Mouse (Mus musculus) hindbrain, embryonic 10.5 days (tissue): ENCODE results near the gene Ndrg3. TPM values are rescaled to one million over a fixed set of nuclear protein-coding genes. Genes with fewer than 3 reads are reported as not detected.

Experiments used
- DNase-seq: peaks from one replicate; pipeline ENCODE4 v3.0.0-alpha.2; 2017; ENCODE audit warnings: low spot score
- H3K27ac ChIP-seq: fragments of 300-500 bp; sonication (generic); 2 replicates; pipeline ENCODE4 v1.5.1; 2016; ENCODE audit warnings: mild to moderate bottlenecking, moderate library complexity
- H3K27me3 ChIP-seq: fragments of 300-500 bp; sonication (generic); 2 replicates; pipeline ENCODE4 v1.6.1; 2016; ENCODE audit warnings: mild to moderate bottlenecking; ENCODE audit not compliant: poor library complexity, insufficient read depth, severe bottlenecking
- H3K36me3 ChIP-seq: fragments of 300-500 bp; sonication (generic); 2 replicates; pipeline ENCODE4 v1.6.1; 2016; ENCODE audit warnings: mild to moderate bottlenecking, moderate library complexity
- H3K4me1 ChIP-seq: fragments of 300-500 bp; sonication (generic); replicated peaks from 2 replicates; pipeline ENCODE4 v1.6.1; 2016; ENCODE audit warnings: mild to moderate bottlenecking
- H3K4me3 ChIP-seq: fragments of 300-500 bp; sonication (generic); 2 replicates; pipeline ENCODE4 v1.5.1; 2016; ENCODE audit warnings: mild to moderate bottlenecking, moderate library complexity
- H3K9me3 ChIP-seq: fragments of 300-500 bp; sonication (generic); 2 replicates; pipeline ENCODE4 v1.6.1; 2016; ENCODE audit warnings: mild to moderate bottlenecking, moderate library complexity
- WGBS: fragments of 180-500 bp; shearing (Covaris S2); methylation state at CpG from one replicate; pipeline ENCODE4 v1.1.7; 2016; 5-methylcytosine and 5-hydroxymethylcytosine counted together
- polyA plus RNA-seq: library from polyadenylated mRNA; unstranded; fragments of >200 nt; fragmentation: Nextera tagmentation; extraction: Ambion mirVana; gene quantifications from 2 replicates; pipeline ENCODE4 v1.2.1, GENCODE M21; 2016

The Ndrg3 gene
- polyA plus RNA-seq, 1 experiment from 2014 or later: 49.3 TPM

GRCm38 (mm10) chr2:157016529-157017270 is 24.8 kb upstream of the Ndrg3 start:
- Histone ChIP-seq H3K27me3 (no peaks in the 10 kb centered on the region), H3K9me3 (no peaks in the 10 kb centered on the region), H3K4me3 (no peak overlapping the region), H3K4me1 (no peaks in the 10 kb centered on the region), H3K27ac (no peak overlapping the region), H3K36me3 (peaks cover 93% of the 10 kb centered on the region)
- 88% methylated on average over 18 of the region's 18 CpGs for WGBS
- no peak for DNase-seq

GRCm38 (mm10) chr2:157012341-157012740 is 20.5 kb upstream of the Ndrg3 start:
- no peak for DNase-seq
- 89% methylated on average over 6 of the region's 6 CpGs for WGBS
- no peaks in the 10 kb centered on the region for H3K9me3 ChIP-seq
- H3K4me1 ChIP-seq: peaks cover 19% of the 10 kb centered on the region
- no peak overlapping the region for H3K4me3 ChIP-seq
- no peak overlapping the region for H3K27ac ChIP-seq
- no peaks in the 10 kb centered on the region for H3K27me3 ChIP-seq
- peaks cover 49% of the 10 kb centered on the region for H3K36me3 ChIP-seq

GRCm38 (mm10) chr2:157010634-157011310 is 18.9 kb upstream of the Ndrg3 start:
- Histone ChIP-seq H3K9me3 (no peaks in the 10 kb centered on the region), H3K27me3 (no peaks in the 10 kb centered on the region), H3K4me1 (peaks cover 33% of the 10 kb centered on the region), H3K4me3 (no peak overlapping the region), H3K27ac (peak overlapping the region; percentile 40; the same call in 1 of the 2 replicates), H3K36me3 (peaks cover 33% of the 10 kb centered on the region)
- 55% methylated on average over 11 of the region's 11 CpGs for WGBS
- DNase-seq: no peak

- H3K4me3 ChIP-seq: no peak overlapping the region
- peaks cover 36% of the 10 kb centered on the region for H3K4me1 ChIP-seq
- H3K27me3 ChIP-seq: no peaks in the 10 kb centered on the region
- peaks cover 29% of the 10 kb centered on the region for H3K36me3 ChIP-seq
- H3K27ac ChIP-seq: no peak overlapping the region
- no peak for DNase-seq
- no peaks in the 10 kb centered on the region for H3K9me3 ChIP-seq
Observed at GRCm38 (mm10) chr2:157010121-157010520, 18.3 kb upstream of the Ndrg3 start.

- no peak overlapping the region for H3K4me3 ChIP-seq
- H3K27ac ChIP-seq: no peak overlapping the region
- H3K27me3 ChIP-seq: no peaks in the 10 kb centered on the region
- peaks cover 36% of the 10 kb centered on the region for H3K4me1 ChIP-seq
- no peak for DNase-seq
- no peaks in the 10 kb centered on the region for H3K9me3 ChIP-seq
- H3K36me3 ChIP-seq: peaks cover 29% of the 10 kb centered on the region
Observed at GRCm38 (mm10) chr2:157008509-157008908, 16.7 kb upstream of the Ndrg3 start.

- no peaks in the 10 kb centered on the region for H3K27me3 ChIP-seq
- DNase-seq: no peak
- H3K4me3 ChIP-seq: peak overlapping the region; percentile 87
- no peaks in the 10 kb centered on the region for H3K9me3 ChIP-seq
- peaks cover 36% of the 10 kb centered on the region for H3K4me1 ChIP-seq
- peaks cover 29% of the 10 kb centered on the region for H3K36me3 ChIP-seq
- peak overlapping the region; percentile 92 for H3K27ac ChIP-seq
- 37% methylated on average over 5 of the region's 5 CpGs for WGBS
Observed at GRCm38 (mm10) chr2:157007234-157007596, 15.4 kb upstream of the Ndrg3 start.

- peak; percentile 89 for DNase-seq
- peaks cover 36% of the 10 kb centered on the region for H3K4me1 ChIP-seq
- H3K36me3 ChIP-seq: peaks cover 33% of the 10 kb centered on the region
- H3K9me3 ChIP-seq: no peaks in the 10 kb centered on the region
- H3K27ac ChIP-seq: peak within 1 kb of the TSS; percentile 92
- H3K27me3 ChIP-seq: no peaks in the 10 kb centered on the region
- peak within 1 kb of the TSS; percentile 87 for H3K4me3 ChIP-seq
- WGBS: under 1% methylated on average over 56 of the region's 56 CpGs
Observed at GRCm38 (mm10) chr2:157006511-157007233, 14.8 kb upstream of the Ndrg3 start, which contains the start of gene Dsn1. Gene Dsn1 (minus strand): TSS chr2:157007154.

GRCm38 (mm10) chr2:157002321-157002720 is 10.5 kb upstream of the Ndrg3 start:
- Histone ChIP-seq H3K36me3 (peaks cover 76% of the 10 kb centered on the region), H3K27ac (no peak overlapping the region), H3K4me1 (peaks cover 17% of the 10 kb centered on the region), H3K27me3 (no peaks in the 10 kb centered on the region), H3K9me3 (no peaks in the 10 kb centered on the region), H3K4me3 (no peak overlapping the region)
- 91% methylated on average over 4 of the region's 4 CpGs for WGBS
- DNase-seq: no peak

- H3K27me3 ChIP-seq: no peaks in the 10 kb centered on the region
- H3K27ac ChIP-seq: no peak overlapping the region
- 94% methylated on average over 5 of the region's 5 CpGs for WGBS
- no peaks in the 10 kb centered on the region for H3K4me1 ChIP-seq
- no peak overlapping the region for H3K4me3 ChIP-seq
- H3K9me3 ChIP-seq: no peaks in the 10 kb centered on the region
- H3K36me3 ChIP-seq: peaks cover 95% of the 10 kb centered on the region
- DNase-seq: no peak
Observed at GRCm38 (mm10) chr2:156998263-156998662, 6.4 kb upstream of the Ndrg3 start.

- no peak for DNase-seq
- H3K36me3 ChIP-seq: peaks cover 81% of the 10 kb centered on the region
- 72% methylated on average over 6 of the region's 6 CpGs for WGBS
Observed at GRCm38 (mm10) chr2:156996576-156996975, 4.7 kb upstream of the Ndrg3 start.

GRCm38 (mm10) chr2:156990727-156991431 is 977 bp downstream of the Ndrg3 start:
- DNase-seq: peak; percentile 11
- peak overlapping the region; percentile 93 for H3K4me3 ChIP-seq
- H3K36me3 ChIP-seq: peaks cover 25% of the 10 kb centered on the region
- no peaks in the 10 kb centered on the region for H3K27me3 ChIP-seq
- WGBS: 4% methylated on average over 16 of the region's 16 CpGs
- peak overlapping the region; percentile 88; the same call in 1 of the 2 replicates for H3K27ac ChIP-seq
- H3K9me3 ChIP-seq: no peaks in the 10 kb centered on the region
- H3K4me1 ChIP-seq: peaks cover 21% of the 10 kb centered on the region

More at GRCm38 (mm10) chr2:156996576-156996975, 4.7 kb upstream of the Ndrg3 start:
- Histone ChIP-seq H3K27me3 (no peaks in the 10 kb centered on the region), H3K9me3 (no peaks in the 10 kb centered on the region), H3K27ac (no peak overlapping the region), H3K4me3 (no peak overlapping the region), H3K4me1 (peaks cover 5% of the 10 kb centered on the region; the same call in 1 of the 2 replicates)

- 71% methylated on average over 3 of the region's 3 CpGs for WGBS
- Histone ChIP-seq H3K27ac (no peak overlapping the region), H3K4me3 (no peak overlapping the region), H3K4me1 (peaks cover 21% of the 10 kb centered on the region), H3K36me3 (no peaks in the 10 kb centered on the region), H3K9me3 (no peaks in the 10 kb centered on the region), H3K27me3 (no peaks in the 10 kb centered on the region)
- no peak for DNase-seq
Observed at GRCm38 (mm10) chr2:156987316-156987715, 4.5 kb downstream of the Ndrg3 start.
